Mouse (Mus musculus) lung, postnatal 0 days (tissue): ENCODE results near the gene Nfix.

Experiments used
- CTCF ChIP-seq: IDR thresholded peaks from 2 replicates; pipeline ENCODE4 v1.5.1; 2016; ENCODE audit warnings: antibody characterized with exemption, mild to moderate bottlenecking
- EP300 ChIP-seq: IDR thresholded peaks from 2 replicates; pipeline ENCODE4 v1.6.1; 2016; ENCODE audit warnings: antibody characterized with exemption, mild to moderate bottlenecking, control low read depth

- TF ChIP-seq CTCF (0 out of 2 replicates have a peak, but pooled peaks have one; percentile 3), EP300 (no peak)
Measured at GRCm38 (mm10) chr8:84788896-84789295, 11.2 kb downstream of the Nfix start.
